Mouse (Mus musculus): ENCODE results near the gene Nr1i2. TPM values are rescaled to one million over a fixed set of nuclear protein-coding genes. Genes with fewer than 3 reads are reported as not detected.

Gene Nr1i2
- total and polyA plus RNA-seq, 3 experiments, result not detected

- intact Hi-C loops (cut with DNase I), result no loop called here
- no peaks in the 10 kb centered on the region for H3K79me2 ChIP-seq (replicated peaks; ENCODE audit: control insufficient read depth, insufficient read depth, low read length)
- no peak overlapping the region for H3K27ac ChIP-seq
- no peak overlapping the region for H3K4me3 ChIP-seq
- TF ChIP-seq POLR2A (IDR thresholded peaks at IDR 0.05; ENCODE audit: insufficient read depth, low read depth, low read length), result no peak
- TF ChIP-seq CTCF (IDR thresholded peaks at IDR 0.05), result no peak
- no peak for TF ChIP-seq EP300 (IDR thresholded peaks at IDR 0.05; ENCODE audit: insufficient read depth, low read depth, low read length)
- no peak overlapping the region for H3K9ac ChIP-seq (ENCODE audit: low read depth, low read length)
- no peak for DNase-seq
- H3K4me1 ChIP-seq (ENCODE audit: control insufficient read depth, insufficient read depth, low read length), result peaks cover 1% of the 10 kb centered on the region; the same call in 1 of the 2 replicates
- H3K27me3 ChIP-seq (ENCODE audit: control insufficient read depth, insufficient read depth, low read length), result no peaks in the 10 kb centered on the region
- no peaks in the 10 kb centered on the region for H3K36me3 ChIP-seq (ENCODE audit: control insufficient read depth, insufficient read depth, low read length)
- 91% methylated on average over 7 of the region's 7 CpGs for WGBS
Measured at GRCm38 (mm10) chr16:38285801-38286200, 8.8 kb downstream of the Nr1i2 start.

- no peak overlapping the region for H3K9ac ChIP-seq (ENCODE audit: low read depth, low read length)
- H3K36me3 ChIP-seq (ENCODE audit: control insufficient read depth, insufficient read depth, low read length), result no peaks in the 10 kb centered on the region
- H3K4me1 ChIP-seq (ENCODE audit: control insufficient read depth, insufficient read depth, low read length), result no peaks in the 10 kb centered on the region
- WGBS, result 61% methylated on average over 3 of the region's 3 CpGs
- no peak overlapping the region for H3K4me3 ChIP-seq
- no peaks in the 10 kb centered on the region for H3K79me2 ChIP-seq (replicated peaks; ENCODE audit: control insufficient read depth, insufficient read depth, low read length)
- no peak for DNase-seq
- H3K27ac ChIP-seq, result no peak overlapping the region
- no peak for TF ChIP-seq EP300 (IDR thresholded peaks at IDR 0.05; ENCODE audit: insufficient read depth, low read depth, low read length)
- TF ChIP-seq POLR2A (IDR thresholded peaks at IDR 0.05; ENCODE audit: insufficient read depth, low read depth, low read length), result no peak
- TF ChIP-seq CTCF (IDR thresholded peaks at IDR 0.05), result no peak
- no peaks in the 10 kb centered on the region for H3K27me3 ChIP-seq (ENCODE audit: control insufficient read depth, insufficient read depth, low read length)
- intact Hi-C loops (cut with DNase I), result no loop called here
Measured at GRCm38 (mm10) chr16:38283300-38283699, 11.3 kb downstream of the Nr1i2 start.

- no peak overlapping the region for H3K27ac ChIP-seq
- no peaks in the 10 kb centered on the region for H3K36me3 ChIP-seq (ENCODE audit: control insufficient read depth, insufficient read depth, low read length)
- no peak overlapping the region for H3K4me3 ChIP-seq
- no peak for TF ChIP-seq POLR2A (IDR thresholded peaks at IDR 0.05; ENCODE audit: insufficient read depth, low read depth, low read length)
- TF ChIP-seq EP300 (IDR thresholded peaks at IDR 0.05; ENCODE audit: insufficient read depth, low read depth, low read length), result no peak
- TF ChIP-seq CTCF (IDR thresholded peaks at IDR 0.05), result no peak
- H3K4me1 ChIP-seq (ENCODE audit: control insufficient read depth, insufficient read depth, low read length), result no peaks in the 10 kb centered on the region
- no peak for DNase-seq
- WGBS, result 69% methylated on average over 7 of the region's 7 CpGs
- intact Hi-C loops (cut with DNase I), result no loop called here
- no peak overlapping the region for H3K9ac ChIP-seq (ENCODE audit: low read depth, low read length)
- no peaks in the 10 kb centered on the region for H3K27me3 ChIP-seq (ENCODE audit: control insufficient read depth, insufficient read depth, low read length)
- H3K79me2 ChIP-seq (replicated peaks; ENCODE audit: control insufficient read depth, insufficient read depth, low read length), result no peaks in the 10 kb centered on the region
Measured at GRCm38 (mm10) chr16:38282559-38283160, 12.0 kb downstream of the Nr1i2 start.

- H3K27me3 ChIP-seq (ENCODE audit: control insufficient read depth, insufficient read depth, low read length), result no peaks in the 10 kb centered on the region
- H3K79me2 ChIP-seq (replicated peaks; ENCODE audit: control insufficient read depth, insufficient read depth, low read length), result no peaks in the 10 kb centered on the region
- intact Hi-C loops (cut with DNase I), result no loop called here
- no peak for TF ChIP-seq POLR2A (IDR thresholded peaks at IDR 0.05; ENCODE audit: insufficient read depth, low read depth, low read length)
- no peak for TF ChIP-seq CTCF (IDR thresholded peaks at IDR 0.05)
- no peak for TF ChIP-seq EP300 (IDR thresholded peaks at IDR 0.05; ENCODE audit: insufficient read depth, low read depth, low read length)
- DNase-seq, result no peak
- H3K4me1 ChIP-seq (ENCODE audit: control insufficient read depth, insufficient read depth, low read length), result no peaks in the 10 kb centered on the region
- no peak overlapping the region for H3K9ac ChIP-seq (ENCODE audit: low read depth, low read length)
- H3K36me3 ChIP-seq (ENCODE audit: control insufficient read depth, insufficient read depth, low read length), result no peaks in the 10 kb centered on the region
- H3K27ac ChIP-seq, result no peak overlapping the region
- WGBS, result 64% methylated on average over 7 of the region's 7 CpGs
- H3K4me3 ChIP-seq, result no peak overlapping the region
Measured at GRCm38 (mm10) chr16:38280951-38281350, 13.7 kb downstream of the Nr1i2 start.

GRCm38 (mm10) chr16:38279794-38280193 lies 14.8 kb downstream of the Nr1i2 start:
- no peak overlapping the region for H3K4me3 ChIP-seq
- no peaks in the 10 kb centered on the region for H3K79me2 ChIP-seq (replicated peaks; ENCODE audit: control insufficient read depth, insufficient read depth, low read length)
- no peaks in the 10 kb centered on the region for H3K4me1 ChIP-seq (ENCODE audit: control insufficient read depth, insufficient read depth, low read length)
- no peak for DNase-seq
- 89% methylated on average over 5 of the region's 5 CpGs for WGBS
- no peak overlapping the region for H3K9ac ChIP-seq (ENCODE audit: low read depth, low read length)
- intact Hi-C loops (cut with DNase I), result no loop called here
- TF ChIP-seq POLR2A (IDR thresholded peaks at IDR 0.05; ENCODE audit: insufficient read depth, low read depth, low read length) (no peak), EP300 (IDR thresholded peaks at IDR 0.05; ENCODE audit: insufficient read depth, low read depth, low read length) (no peak), CTCF (IDR thresholded peaks at IDR 0.05) (no peak)
- no peaks in the 10 kb centered on the region for H3K27me3 ChIP-seq (ENCODE audit: control insufficient read depth, insufficient read depth, low read length)
- H3K27ac ChIP-seq, result no peak overlapping the region
- H3K36me3 ChIP-seq (ENCODE audit: control insufficient read depth, insufficient read depth, low read length), result no peaks in the 10 kb centered on the region

GRCm38 (mm10) chr16:38274737-38275136 lies 19.9 kb downstream of the Nr1i2 start:
- no peak overlapping the region for H3K27ac ChIP-seq
- no peaks in the 10 kb centered on the region for H3K4me1 ChIP-seq (ENCODE audit: control insufficient read depth, insufficient read depth, low read length)
- no peak for DNase-seq
- H3K36me3 ChIP-seq (ENCODE audit: control insufficient read depth, insufficient read depth, low read length), result no peaks in the 10 kb centered on the region
- no peaks in the 10 kb centered on the region for H3K79me2 ChIP-seq (replicated peaks; ENCODE audit: control insufficient read depth, insufficient read depth, low read length)
- H3K27me3 ChIP-seq (ENCODE audit: control insufficient read depth, insufficient read depth, low read length), result no peaks in the 10 kb centered on the region
- no peak for TF ChIP-seq POLR2A (IDR thresholded peaks at IDR 0.05; ENCODE audit: insufficient read depth, low read depth, low read length)
- no peak for TF ChIP-seq CTCF (IDR thresholded peaks at IDR 0.05)
- no peak for TF ChIP-seq EP300 (IDR thresholded peaks at IDR 0.05; ENCODE audit: insufficient read depth, low read depth, low read length)
- no peak overlapping the region for H3K9ac ChIP-seq (ENCODE audit: low read depth, low read length)
- no peak overlapping the region for H3K4me3 ChIP-seq
- 69% methylated on average over 2 of the region's 2 CpGs for WGBS
- intact Hi-C loops (cut with DNase I), result no loop called here

All from heart, adult 2 months (tissue).